Mouse (Mus musculus) E14TG2a.4 (cell line): ENCODE measurements at regions not wholly inside any gene's neighbourhood (a gene's known extent, or its start where the extent isn't known, plus 50 kb on each side); places are given as distances from the start of the nearest gene placed in this dataset.

Source experiments
- CTCF ChIP-seq: conservative IDR thresholded peaks from 2 replicates; pipeline ENCODE4 v1.5.1; 2014; ENCODE audit warnings: low read length
- NANOG ChIP-seq: IDR thresholded peaks from 2 replicates; pipeline ENCODE4 v1.6.1; 2014; ENCODE audit warnings: borderline replicate concordance, low read length, mixed read lengths
- POU5F1 ChIP-seq: IDR thresholded peaks from 2 replicates; pipeline ENCODE4 v1.6.1; 2014; ENCODE audit warnings: low read length, borderline replicate concordance

DNA sequence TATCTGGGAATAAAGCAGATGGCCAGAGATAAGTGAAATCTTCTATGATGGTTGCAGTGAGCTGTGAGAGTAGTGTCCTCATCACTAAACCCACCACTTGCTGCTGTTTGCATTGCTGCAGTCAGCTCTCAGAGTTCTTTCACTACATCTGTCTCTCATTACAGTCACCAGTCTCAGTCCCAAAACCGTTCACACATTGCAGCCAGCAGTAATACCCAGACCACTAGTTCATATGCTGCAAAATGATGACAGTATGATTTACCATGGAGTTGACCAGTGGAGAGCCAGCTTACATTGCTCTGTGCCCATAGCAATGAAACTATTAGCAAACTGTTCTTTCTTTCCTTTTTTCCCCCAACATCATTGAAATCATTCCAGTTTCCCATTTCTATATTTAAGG is 718.6 kb downstream of the Tlr4 start:
- TF ChIP-seq CTCF = no peak
- no peak for TF ChIP-seq POU5F1
- no peak for TF ChIP-seq NANOG
